Mouse (Mus musculus): ENCODE measurements around the gene Kcnn1.

DNA sequence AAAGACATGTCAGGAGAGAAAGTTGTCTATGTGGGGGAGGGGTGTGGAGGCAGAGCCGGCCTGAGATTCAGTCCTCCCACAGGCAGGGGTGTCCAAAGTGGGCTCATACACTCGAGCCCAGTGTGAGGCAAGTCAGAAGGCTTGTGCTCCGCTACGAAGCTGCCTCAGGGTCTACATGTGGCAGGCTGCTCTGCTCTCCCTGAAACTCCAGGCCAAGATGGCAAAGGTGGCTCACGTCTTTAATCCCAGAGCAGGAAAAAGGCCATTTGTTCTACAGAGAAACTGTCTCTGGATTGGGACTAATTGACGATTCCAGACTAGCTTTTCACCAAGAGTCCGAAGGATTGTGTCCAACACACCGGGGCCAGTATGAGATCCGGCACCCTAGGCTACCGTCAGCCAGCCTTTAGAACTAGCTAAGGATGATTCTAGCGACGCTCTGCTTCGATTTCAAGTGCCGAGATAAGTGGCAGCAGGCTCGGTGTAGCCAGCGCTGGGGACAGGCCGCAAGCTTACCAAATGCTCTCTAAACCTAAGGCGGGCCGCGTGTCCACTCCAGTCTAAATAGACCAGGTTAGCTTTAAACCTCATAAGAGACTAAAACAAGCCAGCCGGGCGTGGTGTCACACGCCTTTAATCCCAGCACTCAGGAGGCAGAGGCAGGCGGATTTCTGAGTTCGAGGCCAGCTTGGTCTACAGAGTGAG is 33.4 kb upstream of the Kcnn1 start:
- no peak for TF ChIP-seq CTCF (IDR thresholded peaks at IDR 0.05; ENCODE audit: low read depth, low read length)
- no peak for TF ChIP-seq POLR2A (IDR thresholded peaks at IDR 0.05; ENCODE audit: extremely low read depth, insufficient read depth, low read length)
